Mouse (Mus musculus) olfactory bulb, adult 2 months (tissue): ENCODE measurements at regions not wholly inside any gene's neighbourhood (a gene's known extent, or its start where the extent isn't known, plus 50 kb on each side); places are given as distances from the start of the nearest gene placed in this dataset.

ENCODE experiments used
- H3K27ac ChIP-seq: fragments of 200-500 bp; 2 replicates; pipeline ENCODE4 v1.5.1; 2012; ENCODE audit warnings: low read depth, low read length; ENCODE audit not compliant: insufficient read depth
- H3K4me1 ChIP-seq: fragments of 200-500 bp; 2 replicates; pipeline ENCODE4 v1.6.1; 2012; ENCODE audit warnings: low read length; ENCODE audit not compliant: control insufficient read depth, insufficient read depth
- H3K4me3 ChIP-seq: fragments of 200-500 bp; 2 replicates; pipeline ENCODE4 v1.5.1; 2012; ENCODE audit warnings: mild to moderate bottlenecking, low read depth, low read length, moderate library complexity; ENCODE audit not compliant: insufficient read depth
- CTCF ChIP-seq: fragments of 200-500 bp; IDR thresholded peaks from 2 replicates; pipeline ENCODE4 v1.5.1; 2012; ENCODE audit warnings: low read depth, mild to moderate bottlenecking, low read length, moderate library complexity; ENCODE audit not compliant: insufficient read depth
- POLR2A ChIP-seq: fragments of 200-500 bp; IDR thresholded peaks from 2 replicates; pipeline ENCODE4 v1.6.1; 2012; ENCODE audit warnings: mild to moderate bottlenecking, low read depth, low read length, moderate library complexity; ENCODE audit not compliant: insufficient read depth
- WGBS: fragments of 180-500 bp; shearing (Covaris S2); methylation state at CpG from one replicate; pipeline ENCODE4 v1.1.7; 2018; 5-methylcytosine and 5-hydroxymethylcytosine counted together

GRCm38 (mm10) chr1:177663163-177663562 lies 66.5 kb upstream of the 1700016C15Rik start:
- TF ChIP-seq CTCF = no peak
- no peak for TF ChIP-seq POLR2A
- Histone ChIP-seq H3K4me3 (no peak overlapping the region), H3K4me1 (no peaks in the 10 kb centered on the region), H3K27ac (no peak overlapping the region)
- WGBS = 81% methylated on average over 7 of the region's 7 CpGs

- no peak for TF ChIP-seq CTCF
- TF ChIP-seq POLR2A = no peak
- Histone ChIP-seq H3K4me1 (no peaks in the 10 kb centered on the region), H3K27ac (no peak overlapping the region), H3K4me3 (no peak overlapping the region)
- WGBS = 92% methylated on average over 8 of the region's 8 CpGs
Measured at GRCm38 (mm10) chr1:177667041-177667791, 62.4 kb upstream of the 1700016C15Rik start.

DNA sequence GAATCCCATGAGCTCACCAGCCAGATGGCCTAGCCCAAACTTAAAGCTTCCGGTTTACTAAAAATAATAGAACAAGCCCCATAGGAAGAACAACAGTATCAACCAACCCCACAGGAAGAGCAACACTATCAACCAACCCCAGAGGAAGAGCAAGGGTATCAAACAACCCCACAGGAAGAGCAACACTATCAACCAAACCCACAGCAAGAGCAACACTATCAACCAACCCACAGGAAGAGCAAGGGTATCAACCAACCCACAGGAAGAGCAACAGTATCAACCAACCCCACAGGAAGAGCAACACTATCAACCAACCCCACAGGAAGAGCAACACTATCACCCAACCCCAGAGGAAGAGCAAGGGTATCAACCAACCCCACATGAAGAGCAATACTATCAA lies 59.0 kb upstream of the 1700016C15Rik start:
- no peaks in the 10 kb centered on the region for H3K4me1 ChIP-seq
- TF ChIP-seq POLR2A (no peak), CTCF (no peak)
- WGBS = 88% methylated on average over 1 of the region's 1 CpGs
- no peak overlapping the region for H3K4me3 ChIP-seq
- no peak overlapping the region for H3K27ac ChIP-seq

GRCm38 (mm10) chr1:177676657-177677056 lies 53.0 kb upstream of the 1700016C15Rik start:
- 88% methylated on average over 5 of the region's 5 CpGs for WGBS
- Histone ChIP-seq H3K27ac (no peak overlapping the region), H3K4me1 (no peaks in the 10 kb centered on the region), H3K4me3 (no peak overlapping the region)
- no peak for TF ChIP-seq CTCF
- no peak for TF ChIP-seq POLR2A

DNA sequence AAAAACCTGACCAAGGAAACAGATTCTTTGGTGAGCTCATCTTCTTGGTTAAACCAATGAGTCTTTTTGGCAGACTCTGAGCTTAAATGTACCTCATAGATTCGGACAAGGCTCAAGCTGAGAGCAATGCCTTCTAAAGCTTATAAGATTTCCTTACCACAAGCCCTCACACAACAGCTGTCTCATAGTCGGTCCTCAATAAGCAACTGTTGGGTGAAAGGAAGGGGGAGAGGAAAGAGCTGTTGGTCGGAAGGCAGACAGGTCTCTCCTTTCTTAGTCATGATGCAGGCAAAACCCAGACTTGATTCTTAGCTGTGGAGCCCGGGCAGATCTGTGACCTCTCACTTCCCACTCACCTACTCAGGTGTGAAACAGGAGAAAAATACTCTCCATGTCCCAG lies 50.8 kb upstream of the 1700016C15Rik start:
- Histone ChIP-seq H3K4me3 (no peak overlapping the region), H3K4me1 (0 out of 2 replicates have a peak, but pooled peaks cover 1% of the 10 kb centered on the region), H3K27ac (no peak overlapping the region)
- TF ChIP-seq POLR2A (no peak), CTCF (no peak)
- 89% methylated on average over 4 of the region's 4 CpGs for WGBS
